Mouse (Mus musculus) midbrain, embryonic 14.5 days (tissue): ENCODE results near the gene Cfap43. TPM values are rescaled to one million over a fixed set of nuclear protein-coding genes. Genes with fewer than 3 reads are reported as not detected.

ENCODE experiments used
- ATAC-seq: fragments of 200-750 bp; cut with Nextera tagmentation; 2 replicates; pipeline ENCODE4 v1.8.0; 2017; ENCODE audit warnings: moderate number of reproducible peaks, moderate library complexity; ENCODE audit not compliant: low FRiP score, low TSS enrichment
- DNase-seq: peaks from one replicate; pipeline ENCODE4 v3.0.0-alpha.2; 2015
- H3K27ac ChIP-seq: fragments of 300-500 bp; sonication (generic); replicated peaks from 2 replicates; pipeline ENCODE4 v1.5.1; 2014; ENCODE audit warnings: mild to moderate bottlenecking, low read depth, low read length, moderate library complexity
- H3K27me3 ChIP-seq: fragments of 300-500 bp; sonication (generic); 2 replicates; pipeline ENCODE4 v1.6.1; 2014; ENCODE audit warnings: low read length, control low read depth, mixed read lengths; ENCODE audit not compliant: control insufficient read depth, insufficient read depth
- H3K36me3 ChIP-seq: fragments of 300-500 bp; sonication (generic); 2 replicates; pipeline ENCODE4 v1.6.1; 2014; ENCODE audit warnings: low read length, control low read depth; ENCODE audit not compliant: control insufficient read depth, insufficient read depth
- H3K4me1 ChIP-seq: fragments of 300-500 bp; sonication (generic); 2 replicates; pipeline ENCODE4 v1.6.1; 2014; ENCODE audit warnings: mild to moderate bottlenecking, antibody characterized with exemption, low read length, control low read depth; ENCODE audit not compliant: control insufficient read depth, insufficient read depth
- H3K4me2 ChIP-seq: fragments of 300-500 bp; sonication (generic); 2 replicates; pipeline ENCODE4 v1.6.1; 2014; ENCODE audit warnings: mild to moderate bottlenecking, low read length, moderate library complexity
- H3K4me3 ChIP-seq: fragments of 300-500 bp; sonication (generic); replicated peaks from 2 replicates; pipeline ENCODE4 v1.5.1; 2014; ENCODE audit warnings: low read depth, low read length
- H3K9ac ChIP-seq: fragments of 300-500 bp; sonication (generic); replicated peaks from 2 replicates; pipeline ENCODE4 v1.6.1; 2014; ENCODE audit warnings: mild to moderate bottlenecking, low read length, moderate library complexity
- H3K9me3 ChIP-seq: fragments of 300-500 bp; sonication (generic); 2 replicates; pipeline ENCODE4 v1.6.1; 2016; ENCODE audit warnings: low read length, control low read depth, mixed read lengths; ENCODE audit not compliant: control insufficient read depth
- WGBS: fragments of 180-500 bp; shearing (Covaris S2); extraction: QIAGEN DNeasy Blood & Tissue Kit; methylation state at CpG from one replicate; pipeline ENCODE4 v1.1.7; 2014; 5-methylcytosine and 5-hydroxymethylcytosine counted together
- polyA plus RNA-seq: library from polyadenylated mRNA; unstranded; fragments of >200 nt; fragmentation: Nextera tagmentation; extraction: Ambion mirVana; gene quantifications from 2 replicates; pipeline ENCODE4 v1.2.1, GENCODE M21; 2014

Gene Cfap43
- polyA plus RNA-seq, 1 experiment from 2014 or later, result 0.47 TPM

DNA sequence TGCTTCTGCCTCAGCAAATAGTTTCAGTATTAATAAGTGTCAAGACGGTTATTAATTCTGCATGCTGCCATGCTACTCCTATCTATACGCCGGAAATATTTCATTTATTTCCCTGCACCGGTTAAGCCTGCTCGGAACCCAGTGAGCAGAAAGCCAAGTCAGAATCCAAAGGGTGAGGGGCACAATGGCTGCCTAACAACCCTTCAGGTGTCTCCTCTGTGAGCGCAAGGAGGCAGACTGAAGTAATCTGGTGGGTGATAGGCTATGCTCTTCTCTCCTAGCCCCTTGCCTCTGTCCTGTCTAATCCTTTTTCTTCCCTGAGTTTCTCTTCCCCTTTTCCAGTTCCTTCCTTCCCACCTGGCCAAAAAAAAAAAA, 81.6 kb downstream of the Cfap43 start:
- 2% methylated on average over 6 of the region's 6 CpGs for WGBS

DNA sequence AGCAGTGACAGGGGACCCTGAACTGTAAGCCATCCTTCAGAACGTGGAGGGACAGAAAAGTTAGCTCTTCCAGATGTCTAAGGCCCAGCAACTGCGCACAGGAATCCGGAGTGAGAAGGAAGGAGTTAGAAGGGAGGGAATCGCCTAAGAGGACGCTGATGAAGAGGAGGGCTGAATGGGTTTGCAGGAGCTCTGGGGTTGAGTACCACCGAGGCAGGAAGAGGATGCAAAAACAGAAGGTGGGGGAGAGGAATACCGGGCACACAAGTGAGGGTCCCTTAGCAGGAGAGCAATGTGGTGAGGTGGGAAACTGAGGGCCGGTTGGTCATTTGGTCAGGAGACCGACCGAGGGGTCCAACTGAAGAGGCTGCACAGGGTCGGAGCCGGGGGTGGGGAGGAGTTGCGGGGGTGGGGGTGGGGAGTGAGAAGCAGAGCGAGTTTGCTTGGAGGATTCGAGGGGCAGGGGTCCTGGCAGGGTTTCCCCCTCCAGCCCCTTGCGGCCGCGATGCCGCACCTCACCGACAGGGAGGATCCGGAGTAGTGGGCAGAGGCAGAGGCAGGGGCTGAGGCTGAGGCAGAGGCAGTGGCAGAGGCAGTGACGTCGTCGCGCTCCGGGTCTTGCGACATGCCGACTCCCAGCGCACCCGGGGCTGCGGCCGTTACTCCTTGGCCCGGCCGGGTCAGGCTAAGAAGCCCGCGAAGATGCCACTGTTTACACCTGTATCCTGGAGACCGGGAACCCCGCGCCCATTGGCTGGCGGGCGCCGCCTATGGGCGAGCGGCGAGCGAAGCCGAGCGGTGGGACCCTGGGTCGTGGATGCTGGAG, 82.2 kb downstream of the Cfap43 start:
- ATAC-seq (peak; percentile 88), DNase-seq (peak; percentile 87)
- Histone ChIP-seq H3K4me1 (no peaks in the 10 kb centered on the region; the same call in 1 of the 2 replicates), H3K27ac (no peak overlapping the region), H3K4me3 (peak overlapping the region; percentile 49), H3K36me3 (no peaks in the 10 kb centered on the region), H3K9ac (peak overlapping the region; percentile 48), H3K4me2 (peak overlapping the region; percentile 82), H3K27me3 (0 out of 2 replicates have a peak, but pooled peaks cover 3% of the 10 kb centered on the region), H3K9me3 (no peaks in the 10 kb centered on the region)
- WGBS, result 3% methylated on average over 49 of the region's 49 CpGs

More for the DNA sequence above, 81.6 kb downstream of the Cfap43 start:
- peak overlapping the region; percentile 82 for H3K4me2 ChIP-seq
- peak overlapping the region; percentile 49 for H3K4me3 ChIP-seq
- H3K9me3 ChIP-seq, result no peaks in the 10 kb centered on the region
- H3K4me1 ChIP-seq, result no peaks in the 10 kb centered on the region; the same call in 1 of the 2 replicates
- peak overlapping the region; percentile 48; the same call in 1 of the 2 replicates for H3K9ac ChIP-seq
- no peak for DNase-seq
- 0 out of 2 replicates have a peak, but pooled peaks cover 3% of the 10 kb centered on the region for H3K27me3 ChIP-seq
- no peaks in the 10 kb centered on the region for H3K36me3 ChIP-seq
- ATAC-seq, result no peak; the same call in 1 of the 2 replicates
- no peak overlapping the region for H3K27ac ChIP-seq

DNA sequence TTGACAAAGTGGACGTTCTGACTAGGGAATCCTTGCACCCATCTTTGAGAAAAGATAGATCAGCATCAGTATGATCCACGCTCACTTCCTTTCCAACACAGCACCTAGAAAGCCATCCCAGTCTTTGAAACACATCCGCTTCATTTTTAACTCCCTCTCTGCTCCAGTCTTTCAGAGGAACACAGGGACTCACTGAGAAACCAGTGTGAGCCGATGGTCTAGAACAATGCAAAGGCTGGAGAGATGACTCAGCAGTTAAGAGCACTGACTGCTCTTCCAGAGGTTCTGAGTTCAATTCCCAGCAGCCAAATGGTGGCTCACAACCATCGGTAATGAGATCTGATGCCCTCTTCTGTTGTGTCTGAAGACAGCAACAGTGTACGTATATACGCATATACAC, 83.3 kb downstream of the Cfap43 start:
- H3K4me3 ChIP-seq, result no peak overlapping the region
- DNase-seq, result no peak
- H3K4me1 ChIP-seq, result no peaks in the 10 kb centered on the region; the same call in 1 of the 2 replicates
- no peak overlapping the region for H3K27ac ChIP-seq
- H3K27me3 ChIP-seq, result 0 out of 2 replicates have a peak, but pooled peaks cover 3% of the 10 kb centered on the region
- no peak overlapping the region for H3K9ac ChIP-seq
- 82% methylated on average over 7 of the region's 7 CpGs for WGBS
- H3K4me2 ChIP-seq, result no peak overlapping the region
- no peaks in the 10 kb centered on the region for H3K36me3 ChIP-seq
- ATAC-seq, result no peak
- H3K9me3 ChIP-seq, result no peaks in the 10 kb centered on the region

GRCm38 (mm10) chr19:47834614-47835013, 84.5 kb downstream of the Cfap43 start:
- ATAC-seq (no peak), DNase-seq (no peak)
- Histone ChIP-seq H3K4me2 (no peak overlapping the region), H3K27me3 (0 out of 2 replicates have a peak, but pooled peaks cover 3% of the 10 kb centered on the region), H3K27ac (no peak overlapping the region), H3K9me3 (no peaks in the 10 kb centered on the region), H3K4me1 (no peaks in the 10 kb centered on the region; the same call in 1 of the 2 replicates), H3K4me3 (no peak overlapping the region), H3K9ac (no peak overlapping the region), H3K36me3 (no peaks in the 10 kb centered on the region)
- WGBS, result 94% methylated on average over 5 of the region's 5 CpGs

GRCm38 (mm10) chr19:47832316-47832715, 86.8 kb downstream of the Cfap43 start:
- DNase-seq, result no peak

GRCm38 (mm10) chr19:47831111-47831510, 88.0 kb downstream of the Cfap43 start:
- 97% methylated on average over 8 of the region's 8 CpGs for WGBS
- no peak for DNase-seq

More at GRCm38 (mm10) chr19:47832316-47832715, 86.8 kb downstream of the Cfap43 start:
- no peak overlapping the region for H3K27ac ChIP-seq
- H3K4me1 ChIP-seq, result no peaks in the 10 kb centered on the region; the same call in 1 of the 2 replicates
- no peak overlapping the region for H3K4me2 ChIP-seq
- H3K36me3 ChIP-seq, result no peaks in the 10 kb centered on the region
- H3K9ac ChIP-seq, result no peak overlapping the region
- WGBS, result 86% methylated on average over 16 of the region's 16 CpGs
- H3K27me3 ChIP-seq, result 0 out of 2 replicates have a peak, but pooled peaks cover 3% of the 10 kb centered on the region
- no peak for ATAC-seq
- H3K9me3 ChIP-seq, result no peaks in the 10 kb centered on the region
- H3K4me3 ChIP-seq, result no peak overlapping the region

GRCm38 (mm10) chr19:47829913-47830450, 89.1 kb downstream of the Cfap43 start:
- H3K36me3 ChIP-seq, result no peaks in the 10 kb centered on the region
- H3K27me3 ChIP-seq, result no peaks in the 10 kb centered on the region
- DNase-seq, result no peak
- no peak overlapping the region for H3K4me3 ChIP-seq
- H3K27ac ChIP-seq, result no peak overlapping the region
- H3K4me1 ChIP-seq, result no peaks in the 10 kb centered on the region
- 86% methylated on average over 14 of the region's 14 CpGs for WGBS
- ATAC-seq, result no peak
- H3K9ac ChIP-seq, result no peak overlapping the region
- no peak overlapping the region for H3K4me2 ChIP-seq
- H3K9me3 ChIP-seq, result no peaks in the 10 kb centered on the region

More at GRCm38 (mm10) chr19:47831111-47831510, 88.0 kb downstream of the Cfap43 start:
- no peak overlapping the region for H3K9ac ChIP-seq
- H3K9me3 ChIP-seq, result no peaks in the 10 kb centered on the region
- H3K4me3 ChIP-seq, result no peak overlapping the region
- H3K27ac ChIP-seq, result no peak overlapping the region
- no peak for ATAC-seq
- H3K4me1 ChIP-seq, result no peaks in the 10 kb centered on the region
- H3K4me2 ChIP-seq, result no peak overlapping the region
- H3K27me3 ChIP-seq, result no peaks in the 10 kb centered on the region
- no peaks in the 10 kb centered on the region for H3K36me3 ChIP-seq

DNA sequence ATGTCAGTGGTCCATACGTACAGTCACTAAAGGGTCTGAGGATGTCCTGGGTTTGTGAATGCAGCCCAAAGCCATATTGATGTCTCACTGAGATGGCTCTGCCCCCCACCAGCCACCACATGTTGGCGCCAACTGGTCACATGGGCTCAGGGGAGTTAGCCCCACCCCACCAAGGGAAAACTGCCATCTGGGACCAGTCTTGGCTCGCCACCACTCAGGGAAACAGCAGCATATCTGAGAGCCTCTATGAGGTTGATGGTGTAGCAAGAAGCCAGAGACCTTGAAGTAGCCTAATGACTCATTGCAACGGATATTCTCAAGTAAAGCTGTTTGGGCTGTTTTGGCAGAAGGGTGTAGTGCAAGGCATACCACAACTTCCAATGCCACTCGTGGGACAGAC, 95.1 kb downstream of the Cfap43 start:
- DNase-seq (no peak), ATAC-seq (no peak)
- Histone ChIP-seq H3K9ac (no peak overlapping the region), H3K4me2 (no peak overlapping the region), H3K36me3 (no peaks in the 10 kb centered on the region), H3K27ac (no peak overlapping the region), H3K4me3 (no peak overlapping the region), H3K27me3 (no peaks in the 10 kb centered on the region), H3K9me3 (no peaks in the 10 kb centered on the region), H3K4me1 (no peaks in the 10 kb centered on the region)
- 86% methylated on average over 5 of the region's 5 CpGs for WGBS
